Comparison of ENCODE assay signal across 26 mouse cellular contexts in genomic region chr14:108175275-108175860, GRCm38 (mm10).
DNase-seq lines count a peak whose midpoint lies in the region; ATAC-seq and TF ChIP-seq lines count a peak whose summit lies in the region.
"Had no signal": no experiment of that assay in that cellular context is flagged by ENCODE, and none has a peak within 500 bp of the region (broad histone marks: within the 10 kb centered on the region; RNA-seq: fewer than 3 reads in every experiment).

No protein-coding gene starts in this region.

- no peaks in the 10 kb centered on the region for H3K9me3 ChIP-seq in hindbrain, postnatal 0 days (ENCODE audit: low read length)
- H3K9me3 ChIP-seq in hindbrain, embryonic 10.5 days = no peaks in the 10 kb centered on the region
- no peaks in the 10 kb centered on the region for H3K9me3 ChIP-seq in midbrain, embryonic 12.5 days
- no peaks in the 10 kb centered on the region for H3K9me3 ChIP-seq in midbrain, embryonic 14.5 days (ENCODE audit: control insufficient read depth, low read length)
- no peaks in the 10 kb centered on the region for H3K9me3 ChIP-seq in midbrain, postnatal 0 days (ENCODE audit: low read length)
- H3K9me3 ChIP-seq: embryonic facial prominence, embryonic 13.5 days; forebrain, embryonic 10.5 days; forebrain, embryonic 13.5 days; heart, embryonic 10.5 days; heart, embryonic 13.5 days; hindbrain, embryonic 12.5 days; hindbrain, embryonic 15.5 days; intestine, embryonic 15.5 days had no signal

- 64% methylated on average over 2 of the region's 2 CpGs for WGBS in hindbrain, postnatal 0 days
- 89% methylated on average over 2 of the region's 2 CpGs for WGBS in hindbrain, embryonic 10.5 days
- 70% methylated on average over 2 of the region's 2 CpGs for WGBS in midbrain, embryonic 12.5 days
- WGBS in midbrain, embryonic 14.5 days = 47% methylated on average over 2 of the region's 2 CpGs
- WGBS in midbrain, postnatal 0 days = 50% methylated on average over 2 of the region's 2 CpGs

- peak; percentile 12 for DNase-seq in hindbrain, postnatal 0 days (ENCODE audit: low spot score)
- DNase-seq in hindbrain, embryonic 10.5 days (ENCODE audit: low spot score) = no peak
- peak; percentile 78 for DNase-seq in midbrain, embryonic 14.5 days
- peak; percentile 3 for DNase-seq in midbrain, postnatal 0 days (ENCODE audit: low spot score)
- DNase-seq in urinary bladder, postnatal 36 days (ENCODE audit: low spot score in 2 of 2) = no peak
- no peak for DNase-seq in cerebellum, adult 9-10 months
- DNase-seq: adrenal gland, adult 2 months; adrenal gland, postnatal 14 days; cerebellum, adult 18-20 months; cerebellum, adult 9-11 months; cerebellum, postnatal 25 days; gastrocnemius, postnatal 10 days; gastrocnemius, postnatal 36 days; heart, adult 2 months; heart, postnatal 14 days; heart, postnatal 4 days had no signal

- H3K4me3 ChIP-seq in hindbrain, postnatal 0 days (ENCODE audit: low read length) = no peak overlapping the region
- no peak overlapping the region for H3K4me3 ChIP-seq in hindbrain, embryonic 10.5 days
- no peak overlapping the region for H3K4me3 ChIP-seq in midbrain, embryonic 12.5 days
- no peak overlapping the region for H3K4me3 ChIP-seq in midbrain, embryonic 14.5 days (replicated peaks; ENCODE audit: low read depth, low read length)
- H3K4me3 ChIP-seq in midbrain, postnatal 0 days (ENCODE audit: low read depth, low read length) = no peak overlapping the region
- H3K4me3 ChIP-seq: embryonic facial prominence, embryonic 13.5 days; forebrain, embryonic 10.5 days; forebrain, embryonic 13.5 days; heart, adult 2 months; heart, embryonic 10.5 days; heart, embryonic 13.5 days; hindbrain, embryonic 12.5 days; hindbrain, embryonic 15.5 days; intestine, embryonic 15.5 days had no signal

- no peaks in the 10 kb centered on the region for H3K27me3 ChIP-seq in hindbrain, postnatal 0 days (ENCODE audit: insufficient read depth, low read length)
- no peaks in the 10 kb centered on the region for H3K27me3 ChIP-seq in hindbrain, embryonic 10.5 days (ENCODE audit: insufficient read depth, poor library complexity, severe bottlenecking)
- H3K27me3 ChIP-seq in midbrain, embryonic 12.5 days = no peaks in the 10 kb centered on the region
- H3K27me3 ChIP-seq in midbrain, embryonic 14.5 days (ENCODE audit: control insufficient read depth, insufficient read depth, low read length) = no peaks in the 10 kb centered on the region
- H3K27me3 ChIP-seq in midbrain, postnatal 0 days (ENCODE audit: insufficient read depth, low read length) = no peaks in the 10 kb centered on the region
- H3K27me3 ChIP-seq: embryonic facial prominence, embryonic 13.5 days; forebrain, embryonic 13.5 days; heart, embryonic 13.5 days; hindbrain, embryonic 12.5 days; hindbrain, embryonic 15.5 days; intestine, embryonic 15.5 days had no signal

- H3K36me3 ChIP-seq in hindbrain, postnatal 0 days (ENCODE audit: insufficient read depth, low read length) = no peaks in the 10 kb centered on the region
- H3K36me3 ChIP-seq in hindbrain, embryonic 10.5 days = no peaks in the 10 kb centered on the region
- H3K36me3 ChIP-seq in midbrain, embryonic 12.5 days = no peaks in the 10 kb centered on the region
- H3K36me3 ChIP-seq in midbrain, embryonic 14.5 days (ENCODE audit: control insufficient read depth, insufficient read depth, low read length) = no peaks in the 10 kb centered on the region
- no peaks in the 10 kb centered on the region for H3K36me3 ChIP-seq in midbrain, postnatal 0 days (ENCODE audit: insufficient read depth, low read length)
- H3K36me3 ChIP-seq: embryonic facial prominence, embryonic 13.5 days; forebrain, embryonic 10.5 days; heart, embryonic 10.5 days; heart, embryonic 13.5 days; hindbrain, embryonic 12.5 days; hindbrain, embryonic 15.5 days; intestine, embryonic 15.5 days had no signal

- H3K9ac ChIP-seq in hindbrain, postnatal 0 days (replicated peaks; ENCODE audit: low read length) = no peak overlapping the region
- H3K9ac ChIP-seq in midbrain, embryonic 12.5 days (replicated peaks) = no peak overlapping the region
- H3K9ac ChIP-seq in midbrain, embryonic 14.5 days (replicated peaks; ENCODE audit: low read length) = no peak overlapping the region
- H3K9ac ChIP-seq in midbrain, postnatal 0 days (replicated peaks; ENCODE audit: low read length, poor library complexity, severe bottlenecking) = no peak overlapping the region
- H3K9ac ChIP-seq: embryonic facial prominence, embryonic 13.5 days; forebrain, embryonic 13.5 days; heart, embryonic 13.5 days; hindbrain, embryonic 12.5 days; hindbrain, embryonic 15.5 days; intestine, embryonic 15.5 days had no signal

- no peaks in the 10 kb centered on the region for H3K4me1 ChIP-seq in hindbrain, postnatal 0 days (ENCODE audit: insufficient read depth, low read length)
- H3K4me1 ChIP-seq in hindbrain, embryonic 10.5 days (replicated peaks) = no peaks in the 10 kb centered on the region
- no peaks in the 10 kb centered on the region for H3K4me1 ChIP-seq in midbrain, embryonic 12.5 days
- H3K4me1 ChIP-seq in midbrain, embryonic 14.5 days (ENCODE audit: control insufficient read depth, insufficient read depth, low read length) = no peaks in the 10 kb centered on the region
- no peaks in the 10 kb centered on the region for H3K4me1 ChIP-seq in midbrain, postnatal 0 days (ENCODE audit: insufficient read depth, low read length)
- H3K4me1 ChIP-seq: embryonic facial prominence, embryonic 13.5 days; forebrain, embryonic 10.5 days; forebrain, embryonic 13.5 days; heart, embryonic 10.5 days; heart, embryonic 13.5 days; hindbrain, embryonic 12.5 days; hindbrain, embryonic 15.5 days; intestine, embryonic 15.5 days had no signal

- H3K27ac ChIP-seq in hindbrain, postnatal 0 days = no peak overlapping the region
- H3K27ac ChIP-seq in hindbrain, embryonic 10.5 days = no peak overlapping the region
- H3K27ac ChIP-seq in midbrain, embryonic 12.5 days (replicated peaks) = no peak overlapping the region
- H3K27ac ChIP-seq in midbrain, embryonic 14.5 days (replicated peaks; ENCODE audit: low read depth, low read length) = no peak overlapping the region
- H3K27ac ChIP-seq in midbrain, postnatal 0 days (ENCODE audit: low read depth, low read length) = no peak overlapping the region
- H3K27ac ChIP-seq: embryonic facial prominence, embryonic 13.5 days; forebrain, embryonic 10.5 days; forebrain, embryonic 13.5 days; heart, adult 2 months; heart, embryonic 10.5 days; heart, embryonic 13.5 days; hindbrain, embryonic 12.5 days; hindbrain, embryonic 15.5 days; intestine, embryonic 15.5 days had no signal

- TF ChIP-seq CTCF in hindbrain, postnatal 0 days (IDR thresholded peaks at IDR 0.05; ENCODE audit: low read depth) = no peak
- no peak for TF ChIP-seq CTCF in midbrain, postnatal 0 days (IDR thresholded peaks at IDR 0.05)

- ATAC-seq in hindbrain, postnatal 0 days = no peak
- peak; percentile 54; the same call in 1 of the 2 replicates for ATAC-seq in midbrain, embryonic 12.5 days (ENCODE audit: low FRiP score, low read depth)
- ATAC-seq in midbrain, embryonic 14.5 days (ENCODE audit: low FRiP score, low TSS enrichment) = peak; percentile 67
- no peak for ATAC-seq in midbrain, postnatal 0 days (ENCODE audit: low FRiP score)
- ATAC-seq: CD4-positive, CD25-positive, alpha-beta regulatory T cell, adult 4 months; forebrain, embryonic 13.5 days; intestine, embryonic 15.5 days had no signal

- H3K4me2 ChIP-seq in hindbrain, postnatal 0 days (ENCODE audit: low read depth, low read length) = no peak overlapping the region
- H3K4me2 ChIP-seq in midbrain, embryonic 12.5 days (replicated peaks) = no peak overlapping the region
- no peak overlapping the region for H3K4me2 ChIP-seq in midbrain, embryonic 14.5 days (ENCODE audit: low read length)
- no peak overlapping the region for H3K4me2 ChIP-seq in midbrain, postnatal 0 days (ENCODE audit: low read depth, low read length, poor library complexity, severe bottlenecking)
- H3K4me2 ChIP-seq: embryonic facial prominence, embryonic 13.5 days; forebrain, embryonic 13.5 days; heart, embryonic 13.5 days; hindbrain, embryonic 12.5 days; hindbrain, embryonic 15.5 days; intestine, embryonic 15.5 days had no signal

Comparison
In these comparisons a context has a peak if more than half of its experiments do, and no peak if none do; other contexts are left out.
1. ATAC-seq: peak in midbrain, embryonic 12.5 days (single experiment) and midbrain, embryonic 14.5 days (single experiment); none in hindbrain, postnatal 0 days (single experiment) and midbrain, postnatal 0 days (single experiment).
2. DNase-seq: peak in hindbrain, postnatal 0 days (single experiment), midbrain, embryonic 14.5 days (single experiment) and midbrain, postnatal 0 days (single experiment); none in hindbrain, embryonic 10.5 days (single experiment), urinary bladder, postnatal 36 days (0 of 2) and cerebellum, adult 9-10 months (single experiment).